ENCODE assay signal across 9 mouse cellular contexts in the genomic region with DNA sequence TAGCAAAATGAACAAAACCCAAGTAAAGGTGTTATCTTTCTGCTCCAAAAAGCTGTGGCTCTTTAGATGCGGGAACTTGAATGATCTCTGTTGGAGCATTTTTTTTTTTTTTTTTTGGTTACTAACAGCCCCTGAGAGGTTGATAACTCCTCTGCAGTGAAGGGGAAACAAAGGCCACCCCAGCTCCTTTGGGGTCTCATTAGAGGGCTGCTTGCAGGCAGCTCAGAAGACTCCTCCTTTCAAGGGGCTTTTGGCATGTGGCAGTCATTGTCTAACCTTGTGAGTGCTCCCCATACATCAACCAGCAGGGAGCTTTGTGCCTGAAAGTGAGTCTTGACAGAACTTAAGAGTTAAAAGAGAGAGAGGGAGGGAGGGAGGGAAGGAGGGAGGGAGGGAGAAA.
"Had no signal": no experiment of that assay in that cellular context is flagged by ENCODE, and none has a peak within 500 bp of the region (broad histone marks: within the 10 kb centered on the region; RNA-seq: fewer than 3 reads in every experiment).

No protein-coding gene starts in this region.

- H3K4me2 ChIP-seq: limb, embryonic 13.5 days; neural tube, embryonic 13.5 days had no signal

- H3K4me1 ChIP-seq: limb, embryonic 13.5 days had no signal

- H3K27ac ChIP-seq: layer of hippocampus, adult 2 months; limb, embryonic 13.5 days; liver, embryonic 14.5 days; neural tube, embryonic 13.5 days; stomach, postnatal 0 days had no signal

- DNase-seq: kidney, adult 8-10 months; kidney, postnatal 4 days; left cerebral cortex, postnatal 4 days; lung, adult 18-20 months had no signal

- H3K4me3 ChIP-seq: layer of hippocampus, adult 2 months; limb, embryonic 13.5 days; neural tube, embryonic 13.5 days had no signal

- H3K27me3 ChIP-seq: limb, embryonic 13.5 days; neural tube, embryonic 13.5 days had no signal

- H3K9me3 ChIP-seq: limb, embryonic 13.5 days; neural tube, embryonic 13.5 days had no signal

- H3K9ac ChIP-seq: limb, embryonic 13.5 days; liver, embryonic 14.5 days; neural tube, embryonic 13.5 days had no signal

- H3K36me3 ChIP-seq: limb, embryonic 13.5 days; neural tube, embryonic 13.5 days had no signal
